Mouse (Mus musculus): ENCODE data around the gene Gm44579.

Gm44579 gene

DNA sequence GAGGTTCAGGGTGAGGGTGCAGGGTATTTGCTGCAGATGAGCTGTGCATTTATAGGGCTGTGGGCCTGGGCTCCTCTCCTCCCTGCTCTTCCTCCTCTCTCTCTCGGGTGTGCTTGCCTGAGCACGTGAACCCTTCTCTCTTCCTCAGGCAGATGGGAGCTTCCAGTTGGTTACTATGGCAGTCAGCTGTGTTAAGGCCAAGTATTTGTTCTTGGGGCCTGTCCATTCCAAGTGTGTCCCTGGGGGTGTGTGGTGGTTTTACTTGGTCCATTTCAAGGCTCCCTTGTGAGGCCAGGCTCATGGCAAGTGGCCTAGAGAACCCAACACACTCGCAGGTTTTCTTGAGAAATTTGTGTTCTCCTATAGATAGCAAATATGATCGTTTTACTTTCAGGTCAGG lies at the start of gene Gm44579, which contains the start of gene Olfr287:
Gene Gm44579 (minus strand): TSS at position 101 of the 400 bp plus-strand sequence.
Gene Olfr287 (minus strand): TSS at position 180 of the 400 bp plus-strand sequence.
- no peak for DNase-seq (ENCODE audit: low read depth, low spot score)

DNA sequence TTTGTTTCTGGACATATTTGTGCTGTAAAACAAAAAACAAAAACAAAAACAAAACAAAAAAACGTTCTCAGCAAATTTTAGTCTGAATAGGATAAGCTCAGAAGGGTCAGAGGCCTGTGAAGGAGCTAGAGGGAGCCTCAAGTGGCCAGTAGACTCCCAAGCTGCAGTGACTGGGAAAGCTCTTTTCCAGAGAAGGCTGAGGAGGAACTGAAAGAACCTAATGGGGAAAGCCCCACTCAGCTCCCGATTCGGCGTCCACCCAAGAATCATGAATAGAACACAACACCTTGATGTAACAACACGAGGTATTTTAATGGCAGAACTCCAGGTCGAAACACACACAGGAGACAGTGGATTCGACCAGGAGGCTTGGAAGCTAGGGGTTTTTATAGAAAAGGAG lies 37.0 kb upstream of the Gm44579 start:
- DNase-seq (ENCODE audit: low read depth, low spot score) = no peak

DNA sequence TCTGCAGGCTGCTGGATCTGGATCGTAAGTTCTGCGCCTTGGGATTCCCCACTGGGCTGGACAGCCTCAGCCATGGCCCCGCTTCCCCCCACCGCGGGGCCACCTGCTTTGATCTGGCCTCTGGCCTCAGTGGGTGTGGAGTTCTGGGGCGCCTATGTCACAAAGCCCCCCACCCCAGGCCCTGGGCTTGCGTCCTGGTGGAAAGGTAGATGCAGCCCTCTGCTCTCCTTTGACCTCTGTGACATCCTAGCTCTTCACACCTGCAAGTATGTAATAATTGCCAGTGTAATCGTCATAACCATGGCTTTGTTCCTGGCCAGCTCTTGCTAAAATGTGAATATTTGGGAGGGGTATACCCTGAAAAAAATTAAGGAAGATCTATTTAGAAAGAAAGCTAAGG lies 36.4 kb upstream of the Gm44579 start, which contains the start of gene H1fnt:
Gene H1fnt (minus strand): TSS at position 101 of the 400 bp plus-strand sequence.
- no peak for DNase-seq (ENCODE audit: low read depth, low spot score)

DNA sequence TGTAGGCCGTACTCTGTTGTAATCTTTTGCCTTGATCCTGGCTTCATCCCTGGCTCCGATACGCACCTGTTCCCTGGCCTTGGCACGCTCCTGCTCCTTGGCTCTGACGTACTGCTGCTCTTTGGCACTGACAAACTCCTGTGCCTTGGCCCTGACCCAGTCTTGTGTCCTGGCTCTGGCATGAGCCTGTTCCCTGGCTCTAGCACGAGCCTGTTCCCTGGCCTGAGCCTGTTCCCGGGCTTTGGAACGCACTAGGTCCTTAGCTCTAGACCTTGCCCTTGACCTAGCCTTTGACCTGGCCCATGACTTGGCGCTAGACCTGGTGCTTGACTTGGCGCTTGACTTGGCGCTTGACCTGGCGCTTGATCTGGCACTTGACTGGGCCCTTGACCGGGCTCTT lies 35.5 kb upstream of the Gm44579 start:
- no peak for DNase-seq (ENCODE audit: low read depth, low spot score)

DNA sequence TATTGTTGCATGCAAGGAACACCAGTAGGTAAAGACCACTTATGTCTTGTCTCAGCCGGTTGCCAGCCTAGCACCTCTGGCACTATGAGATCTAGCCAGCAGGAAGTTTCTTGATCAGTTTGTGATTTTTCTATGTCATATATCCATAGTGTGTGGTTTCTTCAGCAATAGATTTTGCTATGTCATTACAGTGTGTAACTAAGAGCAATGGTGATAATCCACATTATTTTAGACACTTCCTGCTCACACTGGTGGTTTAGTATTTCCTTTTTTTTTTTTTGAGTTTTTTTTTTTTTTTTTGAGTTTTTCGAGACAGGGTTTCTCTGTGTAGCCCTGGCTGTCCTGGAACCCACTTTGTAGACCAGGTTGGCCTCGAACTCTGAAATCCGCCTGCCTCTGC lies 14.7 kb upstream of the Gm44579 start:
- DNase-seq (ENCODE audit: low read depth, low spot score) = no peak

DNA sequence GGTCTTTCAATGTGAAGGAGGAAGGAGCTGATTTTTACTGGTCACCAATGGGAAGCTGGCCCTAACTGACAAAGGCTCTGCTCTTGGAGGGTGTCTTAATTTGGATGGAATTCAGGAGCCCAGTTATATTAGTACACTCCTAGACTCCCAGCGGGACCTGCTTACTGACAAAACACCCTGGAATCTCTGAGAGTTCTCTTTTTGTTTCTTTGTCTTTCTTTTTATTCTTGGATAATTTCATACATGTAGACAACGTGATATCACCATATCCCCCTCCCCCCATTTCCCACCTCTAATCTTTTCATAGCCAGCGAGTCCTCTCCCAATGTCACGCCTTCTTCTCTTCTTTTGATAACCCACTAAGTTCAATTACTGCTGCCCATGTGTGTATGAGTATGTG lies 13.6 kb upstream of the Gm44579 start, which contains the start of gene Olfr286:
Gene Olfr286 (minus strand): TSS at position 101 of the 400 bp plus-strand sequence.
- DNase-seq (ENCODE audit: low read depth, low spot score) = no peak

DNA sequence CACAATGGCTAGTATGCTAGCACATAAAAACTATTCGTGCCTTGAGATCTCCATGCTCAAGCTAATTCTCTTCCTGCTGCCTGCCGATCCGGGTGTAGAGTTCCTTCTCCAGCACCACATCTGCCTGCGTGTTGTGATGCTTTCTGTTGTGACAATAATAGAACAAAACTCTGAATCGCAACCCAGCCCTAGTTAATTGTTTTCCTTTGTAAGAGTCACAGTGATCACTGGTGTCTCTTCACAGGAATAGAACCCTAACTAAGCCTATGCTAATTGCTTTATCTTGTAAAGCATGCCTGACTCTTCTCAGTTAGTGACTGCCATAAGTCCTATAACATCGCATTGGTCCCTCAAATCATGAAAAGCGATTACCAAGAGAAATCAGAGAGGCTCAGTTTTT lies 5.3 kb upstream of the Gm44579 start:
- DNase-seq (ENCODE audit: low read depth, low spot score) = no peak

DNA sequence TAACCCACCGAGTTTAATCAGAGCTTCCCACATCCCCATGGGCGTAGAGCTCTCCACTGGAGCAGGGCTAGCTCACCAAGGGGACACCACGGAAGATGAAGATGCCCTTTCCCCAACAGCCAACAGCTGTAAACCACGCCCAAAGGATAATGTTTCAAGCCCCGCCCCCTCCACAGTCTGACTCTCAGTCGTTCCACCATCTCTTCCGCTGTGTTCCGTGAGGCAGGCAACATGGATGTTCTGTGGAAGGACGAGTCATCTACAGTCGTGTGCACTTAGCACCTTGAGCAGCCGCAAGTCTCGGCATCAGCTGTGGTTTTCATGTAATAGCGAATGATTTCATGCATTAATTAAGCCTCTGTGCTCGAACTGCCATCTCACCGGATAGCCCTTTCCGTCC lies 4.8 kb upstream of the Gm44579 start:
- DNase-seq (ENCODE audit: low read depth, low spot score) = peak; percentile 3

DNA sequence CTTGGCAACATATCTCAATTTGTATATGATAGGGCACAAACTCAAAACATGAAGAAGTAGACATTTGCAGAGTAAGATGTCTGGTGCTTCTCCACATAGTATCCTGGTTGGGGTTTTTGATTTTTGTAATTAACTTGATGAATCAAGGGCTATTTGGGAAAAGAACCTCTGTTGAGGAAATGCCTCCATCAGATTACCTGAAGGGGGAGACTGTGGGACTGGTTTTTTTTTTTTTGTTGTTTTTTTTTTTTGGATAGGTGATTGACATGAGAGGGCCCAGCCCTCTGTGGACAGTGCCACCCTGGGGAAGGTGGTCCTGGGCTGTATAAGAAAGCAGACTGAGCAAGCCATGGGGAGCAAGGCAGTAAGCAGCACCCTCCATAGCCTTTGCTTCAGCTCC lies 1.6 kb upstream of the Gm44579 start:
- no peak for DNase-seq (ENCODE audit: low read depth, low spot score)

DNA sequence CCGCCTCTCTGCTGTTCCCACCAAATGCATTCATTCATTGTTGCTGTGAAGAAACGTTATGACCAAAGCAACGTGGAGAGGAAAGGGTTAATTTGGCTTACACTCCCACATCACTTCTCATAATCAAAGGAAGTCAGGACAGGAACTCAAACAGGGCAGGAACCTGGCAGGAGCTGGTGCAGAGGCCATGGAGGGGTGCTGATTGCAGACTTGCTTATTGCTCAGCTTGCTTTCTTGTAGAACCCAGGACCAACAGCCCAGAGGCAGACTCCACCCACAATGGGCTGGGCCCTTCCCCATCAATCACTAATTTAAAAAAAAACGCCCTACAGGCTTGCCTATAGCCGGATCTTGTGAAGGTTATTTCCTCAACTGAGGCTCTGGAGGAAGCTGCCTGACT lies 6.6 kb downstream of the Gm44579 start:
- no peak for DNase-seq (ENCODE audit: low read depth, low spot score)

DNA sequence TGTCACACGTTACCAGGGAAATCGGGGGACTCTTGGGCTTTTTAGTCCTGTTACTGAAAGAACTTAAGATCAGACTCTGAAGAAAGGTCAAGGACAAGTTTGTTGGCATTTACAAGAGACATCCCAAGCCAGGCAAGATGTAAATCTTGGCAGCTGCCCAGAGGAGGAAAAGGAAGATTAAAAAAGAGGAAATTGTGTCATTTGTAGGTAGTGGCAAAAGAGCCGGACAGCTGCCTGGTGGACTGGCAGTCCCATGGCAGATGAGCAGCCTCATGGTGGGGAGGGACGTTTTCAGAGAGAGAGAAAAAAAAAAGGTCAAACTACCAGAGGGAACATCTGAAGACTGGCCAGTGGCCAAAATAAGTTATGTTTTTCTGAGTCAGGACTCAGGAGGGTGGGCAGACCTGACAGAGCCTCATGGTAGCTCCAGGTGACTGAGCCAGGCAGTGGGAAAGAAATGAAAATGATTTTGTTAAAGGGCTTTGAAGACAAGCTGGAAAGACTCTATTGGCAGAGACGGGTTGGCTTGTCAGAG lies 7.4 kb downstream of the Gm44579 start:
- DNase-seq (ENCODE audit: low read depth, low spot score) = no peak

DNA sequence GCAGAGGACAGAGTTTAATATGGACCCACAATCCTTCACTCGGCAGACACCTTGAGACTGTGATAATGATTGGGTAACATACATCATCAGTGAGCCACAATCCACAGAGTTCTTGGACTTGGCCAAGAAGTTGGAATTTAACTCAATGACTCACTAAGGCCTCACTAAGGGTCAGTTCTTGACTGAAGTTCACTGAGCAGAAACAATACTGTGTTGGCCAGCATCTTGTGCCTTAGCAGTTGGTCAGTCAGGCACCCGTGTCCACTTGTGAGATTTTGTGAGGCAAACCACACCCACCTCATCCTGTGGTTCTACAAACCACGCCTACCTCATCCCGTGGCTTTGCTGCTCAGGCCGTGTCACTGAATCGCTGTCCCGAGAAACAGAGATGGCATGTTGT lies 11.1 kb downstream of the Gm44579 start:
- no peak for DNase-seq (ENCODE audit: low read depth, low spot score)

DNA sequence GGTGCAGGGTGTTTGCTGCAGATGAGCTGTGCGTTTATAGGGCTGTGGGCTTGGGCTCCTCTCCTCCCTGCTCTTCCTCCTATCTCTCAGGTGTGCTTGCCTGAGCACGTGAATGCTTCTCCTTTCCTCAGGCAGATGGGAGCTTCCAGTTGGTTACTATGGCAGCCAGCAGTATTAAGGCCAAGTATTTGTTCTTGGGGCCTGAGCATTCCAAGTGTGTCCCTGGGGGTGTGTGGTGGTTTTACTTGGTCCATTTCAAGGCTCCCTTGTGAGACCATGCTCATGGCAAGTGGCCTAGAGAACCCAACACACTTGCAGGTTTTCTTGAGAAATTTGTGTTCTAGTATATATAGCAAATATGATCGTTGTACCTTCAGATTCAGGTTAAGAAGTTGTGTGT lies 25.3 kb downstream of the Gm44579 start, which contains the start of gene Olfr288:
Gene Olfr288 (minus strand): TSS at position 101 of the 400 bp plus-strand sequence.
- DNase-seq (ENCODE audit: low read depth, low spot score) = no peak

DNA sequence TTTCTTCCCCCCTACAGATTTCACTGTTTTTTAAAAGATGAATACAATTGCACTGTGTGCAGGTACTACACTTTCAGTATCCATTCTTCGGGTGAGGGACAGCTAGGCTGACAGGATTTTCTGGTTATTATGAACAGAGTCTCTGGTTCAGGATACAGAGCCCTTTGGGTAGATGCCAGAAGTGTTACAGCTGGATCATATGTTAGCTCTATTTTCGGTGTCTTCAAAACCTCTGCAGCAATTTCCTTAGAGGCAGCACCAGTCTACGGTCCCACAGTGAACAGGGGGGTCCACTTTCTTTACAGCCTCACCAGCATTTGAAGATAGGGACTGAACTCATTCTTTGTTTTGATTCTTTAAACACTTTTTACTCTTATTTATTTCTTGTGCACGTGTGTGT lies 36.3 kb downstream of the Gm44579 start:
- no peak for DNase-seq (ENCODE audit: low read depth, low spot score)

DNA sequence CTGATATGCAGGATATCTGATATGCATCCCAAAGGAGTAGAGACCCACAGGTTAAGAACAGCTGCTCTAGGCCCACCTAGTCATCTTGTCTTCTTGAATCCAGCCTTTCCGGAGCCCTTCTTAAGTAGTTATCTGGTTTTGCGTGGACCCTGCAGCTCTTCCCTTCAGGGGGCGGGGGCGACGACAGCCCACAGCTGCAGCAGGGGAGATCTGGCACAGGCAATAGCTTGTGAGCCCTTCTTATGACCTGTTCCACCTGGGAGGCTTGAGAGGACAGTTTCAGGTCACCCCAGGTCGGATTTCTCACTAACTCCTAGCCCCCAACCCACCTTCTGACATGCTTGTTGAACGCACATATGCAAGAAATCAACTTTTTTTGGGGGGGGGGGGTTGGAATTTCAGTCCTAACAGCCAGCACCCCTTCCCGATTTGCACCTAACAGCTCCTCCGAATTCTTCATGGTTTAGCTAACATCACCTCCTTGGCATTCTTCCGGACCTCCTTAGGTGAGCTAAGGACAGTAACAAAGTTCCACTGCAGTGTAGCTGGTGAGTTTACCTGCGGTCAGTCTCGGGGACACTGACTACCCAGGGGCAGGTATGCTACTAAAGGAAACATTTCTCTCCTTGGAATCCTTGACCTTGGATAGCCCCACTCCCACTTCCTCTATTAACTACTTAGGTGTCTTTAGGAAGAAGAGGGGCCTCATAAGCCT lies 38.8 kb downstream of the Gm44579 start:
- no peak for DNase-seq (ENCODE audit: low read depth, low spot score)

DNA sequence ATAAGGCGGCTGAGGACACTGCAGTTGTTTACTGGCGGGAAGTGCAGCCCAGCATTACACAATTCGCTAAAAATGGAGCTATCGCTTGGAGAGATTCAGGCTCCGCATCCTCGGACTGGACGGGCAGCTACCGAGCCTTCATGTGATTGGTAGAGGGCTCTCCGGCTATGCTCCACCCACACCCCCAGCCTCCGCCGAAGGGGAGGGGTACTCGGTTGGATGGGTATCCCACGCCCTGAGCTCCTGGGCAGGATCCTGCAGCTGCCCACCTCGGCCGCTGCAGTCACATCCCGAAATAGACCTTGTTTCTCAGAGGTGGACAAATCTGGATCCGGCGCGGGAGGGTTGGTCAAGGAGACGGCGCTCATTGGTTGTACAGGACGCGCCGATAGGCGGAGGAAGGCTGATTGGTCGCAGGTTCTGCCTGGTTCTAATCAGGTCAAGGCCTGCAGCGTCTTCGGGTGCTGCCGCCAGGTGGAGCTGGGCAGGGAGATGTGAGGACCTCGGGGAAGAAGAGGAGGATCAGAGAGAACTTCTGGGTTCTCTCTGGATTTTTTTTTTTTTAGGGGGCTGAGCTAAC lies 39.6 kb downstream of the Gm44579 start:
- peak; percentile 87 for DNase-seq (ENCODE audit: low read depth, low spot score)

DNA sequence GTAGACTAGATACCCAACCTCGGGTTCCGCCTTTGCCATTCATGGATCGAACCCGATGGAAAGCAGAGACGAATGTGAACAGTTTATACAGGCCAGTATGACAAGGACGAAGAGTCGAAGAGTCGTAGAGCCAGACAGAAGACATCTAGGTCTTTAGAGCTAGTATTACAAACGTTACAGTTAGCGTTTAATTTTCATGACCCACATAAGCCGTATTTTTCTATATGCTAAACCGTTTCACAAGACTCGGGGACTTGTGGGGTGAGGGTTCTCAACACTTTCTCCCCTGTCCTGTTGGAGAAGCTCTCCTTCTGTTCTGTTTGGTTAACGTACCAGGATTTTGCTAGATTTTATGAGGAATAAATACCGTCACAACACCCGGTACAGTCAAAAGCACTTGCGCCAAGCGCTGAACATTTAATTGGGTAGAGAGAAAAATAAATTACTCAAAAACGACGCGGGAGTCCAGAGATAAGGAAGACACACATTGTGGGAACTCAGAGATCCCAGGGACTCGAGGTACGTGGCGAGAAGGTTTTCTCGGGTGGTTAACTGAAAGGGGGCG lies 40.1 kb downstream of the Gm44579 start:
- DNase-seq (ENCODE audit: low read depth, low spot score) = no peak

DNA sequence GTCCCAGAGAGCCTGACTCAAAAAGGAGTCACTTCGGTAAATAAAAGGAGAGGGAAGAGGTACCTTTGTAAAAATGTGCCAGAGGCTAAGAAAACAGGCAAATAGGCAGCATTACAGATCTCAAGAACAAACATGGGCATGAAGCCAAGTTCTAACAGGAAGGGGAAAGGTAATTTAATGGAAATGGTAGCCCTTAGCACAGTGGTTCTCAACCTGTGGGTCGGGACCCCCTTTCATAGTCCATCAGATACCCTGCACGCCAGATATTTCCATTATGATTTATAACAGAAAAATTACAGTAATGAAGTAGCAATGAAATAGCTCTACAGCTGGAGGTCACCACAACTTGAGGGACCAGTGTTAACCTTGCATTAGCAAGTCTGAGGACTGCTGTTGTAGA lies 43.5 kb downstream of the Gm44579 start:
- DNase-seq (ENCODE audit: low read depth, low spot score) = no peak

DNA sequence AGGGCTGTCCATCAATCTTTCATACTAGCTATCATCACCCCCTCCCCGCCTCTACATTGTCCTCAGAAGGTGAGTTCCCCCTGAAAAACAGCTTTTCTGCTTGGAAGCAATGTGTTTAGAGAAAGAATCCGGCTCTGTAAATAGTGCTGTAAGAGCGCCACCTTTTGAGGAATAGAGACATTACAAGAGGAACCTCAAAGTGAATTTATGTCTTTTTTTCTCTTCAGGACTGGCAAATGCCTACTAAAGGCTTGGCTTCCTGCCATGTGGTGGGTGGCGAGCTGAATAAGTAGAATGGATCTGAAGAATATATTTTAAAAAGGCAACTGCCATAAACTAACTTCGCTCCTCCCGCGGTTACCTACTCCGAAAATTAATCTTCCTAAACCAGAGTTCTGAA lies 47.0 kb downstream of the Gm44579 start:
- peak; percentile 66 for DNase-seq (ENCODE audit: low read depth, low spot score)

DNA sequence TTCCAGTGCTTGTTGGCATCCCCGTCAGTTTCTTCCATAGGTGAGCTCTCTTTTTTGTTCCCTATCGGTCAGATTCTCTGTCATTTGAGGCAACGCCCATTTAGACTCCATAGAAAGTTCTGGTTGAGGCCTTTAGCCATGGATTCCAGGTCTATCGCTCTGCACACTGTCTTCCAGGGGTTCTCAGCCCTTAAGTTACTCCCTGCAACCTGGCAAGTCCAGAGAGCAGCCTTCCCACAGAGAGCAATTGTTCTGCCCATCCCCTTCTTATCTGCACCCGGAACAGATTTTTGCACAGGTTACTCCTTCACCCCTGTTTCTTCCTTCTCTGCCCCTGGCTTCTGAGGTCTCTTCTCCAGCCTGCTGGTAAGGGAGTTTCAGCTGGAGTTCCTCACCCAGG lies 48.7 kb downstream of the Gm44579 start:
- DNase-seq (ENCODE audit: low read depth, low spot score) = no peak

DNA sequence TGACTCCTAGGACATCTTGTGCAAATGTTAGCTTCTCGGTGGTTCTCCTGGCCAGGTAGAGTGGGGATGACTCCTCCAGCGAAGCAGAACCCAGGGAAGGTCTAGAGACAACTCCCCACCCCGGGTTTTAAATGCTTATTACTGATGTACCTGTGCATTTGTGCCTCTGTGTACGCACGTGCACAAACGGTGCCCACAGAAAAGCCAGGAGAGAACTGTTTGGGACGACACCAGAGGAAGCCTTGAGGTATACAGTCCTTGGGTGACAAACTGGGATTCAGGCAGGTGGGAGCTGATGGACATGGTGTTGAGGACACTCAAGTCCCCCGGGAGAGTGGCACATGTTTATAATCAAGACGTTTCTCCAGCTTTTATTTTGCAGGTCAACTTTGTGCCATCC lies 49.9 kb downstream of the Gm44579 start:
- DNase-seq (ENCODE audit: low read depth, low spot score) = no peak

DNA sequence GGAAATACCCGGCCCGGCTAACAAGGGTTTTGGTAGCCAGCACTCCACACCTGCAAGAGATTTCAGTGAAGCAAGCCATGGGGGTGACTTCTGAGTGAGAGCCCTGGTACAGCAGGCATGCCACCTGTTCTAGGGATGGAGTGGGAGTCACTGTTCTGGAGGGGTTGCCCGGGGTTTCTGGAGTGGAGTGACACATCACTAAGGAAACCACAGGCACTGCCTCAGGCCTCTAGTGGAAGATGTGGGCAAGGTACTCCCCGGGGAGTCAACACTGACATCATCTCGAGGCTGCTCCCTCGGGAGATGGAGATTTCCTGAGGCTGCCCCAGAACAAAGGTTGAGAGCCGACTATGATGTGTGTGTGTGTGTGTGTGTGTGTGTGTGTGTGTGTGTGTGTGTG lies 50.4 kb downstream of the Gm44579 start:
- DNase-seq (ENCODE audit: low read depth, low spot score) = peak; percentile 12

DNA sequence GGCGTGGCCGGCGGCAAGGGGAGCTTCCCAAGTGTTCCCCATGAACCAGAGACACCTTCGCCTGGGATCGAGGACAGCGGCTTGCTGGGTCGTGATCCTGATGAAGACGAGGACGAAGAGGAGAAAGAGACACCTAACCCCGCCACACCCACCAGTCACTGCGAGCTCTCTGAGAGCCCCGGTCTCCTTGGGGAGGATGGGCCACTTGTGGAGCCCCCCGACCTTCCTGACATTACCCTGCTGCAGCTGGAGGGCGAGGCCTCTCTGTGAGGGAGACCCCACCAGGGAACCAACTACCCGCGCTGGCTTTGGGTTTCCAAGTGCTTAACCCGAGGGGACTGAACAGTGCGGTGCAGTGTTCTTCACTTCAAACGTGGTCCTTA lies 52.2 kb downstream of the Gm44579 start:
- DNase-seq (ENCODE audit: low read depth, low spot score) = no peak

Measured in CD4-positive, CD25-positive, alpha-beta regulatory T cell, adult 2 months (primary cell).